Mouse (Mus musculus) stomach, embryonic 14.5 days (tissue): Measurements from ENCODE around the gene Tub. TPM values are rescaled to one million over a fixed set of nuclear protein-coding genes. Genes with fewer than 3 reads are reported as not detected.

Experiments
- ATAC-seq: fragments of 200-750 bp; cut with Nextera tagmentation; 2 replicates; pipeline ENCODE4 v1.8.0; 2017; ENCODE audit warnings: low read depth, moderate TSS enrichment; ENCODE audit not compliant: insufficient number of reproducible peaks, insufficient read depth, low FRiP score
- H3K27ac ChIP-seq: fragments of 300-500 bp; sonication (generic); 2 replicates; pipeline ENCODE4 v1.5.1; 2014; ENCODE audit warnings: mild to moderate bottlenecking, low read length, moderate library complexity, mixed read lengths
- H3K27me3 ChIP-seq: fragments of 300-500 bp; sonication (generic); 2 replicates; pipeline ENCODE4 v1.6.1; 2014; ENCODE audit warnings: low read length, control low read depth, mixed read lengths; ENCODE audit not compliant: control insufficient read depth, insufficient read depth
- H3K36me3 ChIP-seq: fragments of 300-500 bp; sonication (generic); 2 replicates; pipeline ENCODE4 v1.6.1; 2014; ENCODE audit warnings: mild to moderate bottlenecking, control low read depth, low read length, moderate library complexity, mixed read lengths; ENCODE audit not compliant: control insufficient read depth, insufficient read depth
- H3K4me1 ChIP-seq: fragments of 300-500 bp; sonication (generic); 2 replicates; pipeline ENCODE4 v1.6.1; 2014; ENCODE audit warnings: low read length, control low read depth, mixed read lengths; ENCODE audit not compliant: control insufficient read depth, insufficient read depth
- H3K4me2 ChIP-seq: fragments of 300-500 bp; sonication (generic); replicated peaks from 2 replicates; pipeline ENCODE4 v1.6.1; 2014; ENCODE audit warnings: low read depth, low read length, control low read depth
- H3K4me3 ChIP-seq: fragments of 300-500 bp; sonication (generic); 2 replicates; pipeline ENCODE4 v1.5.1; 2014; ENCODE audit warnings: low read depth, low read length, control low read depth
- H3K9ac ChIP-seq: fragments of 300-500 bp; sonication (generic); replicated peaks from 2 replicates; pipeline ENCODE4 v1.6.1; 2014; ENCODE audit warnings: low read depth, mild to moderate bottlenecking, control low read depth, low read length, moderate library complexity, mixed read lengths
- H3K9me3 ChIP-seq: fragments of 300-500 bp; sonication (generic); 2 replicates; pipeline ENCODE4 v1.6.1; 2016; ENCODE audit warnings: low read depth, low read length, control low read depth; ENCODE audit not compliant: control insufficient read depth
- WGBS: fragments of 180-500 bp; shearing (Covaris S2); extraction: QIAGEN DNeasy Blood & Tissue Kit; methylation state at CpG from one replicate; pipeline ENCODE4 v1.1.7; 2014; 5-methylcytosine and 5-hydroxymethylcytosine counted together
- polyA plus RNA-seq: library from polyadenylated mRNA; unstranded; fragments of >200 nt; fragmentation: Nextera tagmentation; extraction: Ambion mirVana; gene quantifications from 2 replicates; pipeline ENCODE4 v1.2.1, GENCODE M21; 2014

Gene Tub
- polyA plus RNA-seq, 1 experiment from 2014 or later, result 4.9 TPM

GRCm38 (mm10) chr7:108935411-108935810, 14.7 kb upstream of the Tub start:
- ATAC-seq, result no peak
- Histone ChIP-seq H3K4me2 (peak overlapping the region; percentile 84), H3K4me3 (peak overlapping the region; percentile 98), H3K9ac (no peak overlapping the region), H3K36me3 (peaks cover 26% of the 10 kb centered on the region), H3K9me3 (no peaks in the 10 kb centered on the region), H3K27me3 (no peaks in the 10 kb centered on the region), H3K27ac (no peak overlapping the region), H3K4me1 (peaks cover 9% of the 10 kb centered on the region)
- WGBS, result 89% methylated on average over 7 of the region's 7 CpGs

DNA sequence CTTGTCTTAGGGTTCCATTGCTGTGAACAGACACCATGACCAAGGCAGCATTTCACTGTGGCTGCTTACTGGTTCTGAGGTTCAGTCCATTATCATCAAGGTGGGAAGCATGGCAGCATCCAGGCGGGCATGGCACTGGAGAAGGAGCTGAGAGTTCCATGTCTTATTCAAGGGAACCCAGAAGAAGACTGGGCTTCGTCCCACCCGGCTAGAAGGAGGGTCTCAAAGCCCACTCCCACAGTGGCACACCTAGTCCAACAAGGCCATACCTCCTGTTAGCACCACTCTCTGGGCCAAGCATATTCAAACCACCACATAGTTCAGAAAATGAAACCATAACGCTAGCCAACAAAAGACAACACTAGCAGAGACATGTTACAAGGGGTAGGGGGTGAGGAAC, 13.5 kb upstream of the Tub start:
- peaks cover 36% of the 10 kb centered on the region for H3K36me3 ChIP-seq
- H3K27ac ChIP-seq, result no peak overlapping the region
- peaks cover 9% of the 10 kb centered on the region for H3K4me1 ChIP-seq
- ATAC-seq, result no peak
- no peak overlapping the region for H3K9ac ChIP-seq
- no peak overlapping the region for H3K4me2 ChIP-seq
- no peaks in the 10 kb centered on the region for H3K27me3 ChIP-seq
- WGBS, result 95% methylated on average over 4 of the region's 4 CpGs
- H3K9me3 ChIP-seq, result no peaks in the 10 kb centered on the region
- no peak overlapping the region for H3K4me3 ChIP-seq

DNA sequence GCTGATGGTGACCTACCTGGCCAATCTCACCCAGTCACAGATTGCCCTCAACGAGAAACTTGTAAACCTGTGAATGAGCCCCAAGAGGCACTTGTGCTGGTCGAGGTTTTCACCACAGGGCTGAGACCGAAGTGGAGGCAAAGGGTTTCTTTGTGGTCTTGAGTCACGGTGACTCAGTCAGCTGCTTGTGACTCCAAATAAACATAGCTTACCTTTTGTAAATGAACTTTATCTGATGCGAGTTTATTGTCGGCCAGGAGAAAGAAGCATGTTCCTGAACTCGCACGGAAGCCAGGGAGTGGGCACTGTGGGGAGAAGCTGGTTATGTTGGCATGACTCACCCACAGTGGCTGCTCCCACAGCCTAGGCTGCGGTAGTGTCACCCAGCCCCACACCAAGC, 8.7 kb upstream of the Tub start:
- Histone ChIP-seq H3K9me3 (no peaks in the 10 kb centered on the region), H3K9ac (no peak overlapping the region), H3K27ac (no peak overlapping the region), H3K4me3 (no peak overlapping the region), H3K36me3 (peaks cover 50% of the 10 kb centered on the region), H3K27me3 (no peaks in the 10 kb centered on the region), H3K4me2 (no peak overlapping the region), H3K4me1 (no peaks in the 10 kb centered on the region)
- 86% methylated on average over 9 of the region's 9 CpGs for WGBS
- ATAC-seq, result no peak

DNA sequence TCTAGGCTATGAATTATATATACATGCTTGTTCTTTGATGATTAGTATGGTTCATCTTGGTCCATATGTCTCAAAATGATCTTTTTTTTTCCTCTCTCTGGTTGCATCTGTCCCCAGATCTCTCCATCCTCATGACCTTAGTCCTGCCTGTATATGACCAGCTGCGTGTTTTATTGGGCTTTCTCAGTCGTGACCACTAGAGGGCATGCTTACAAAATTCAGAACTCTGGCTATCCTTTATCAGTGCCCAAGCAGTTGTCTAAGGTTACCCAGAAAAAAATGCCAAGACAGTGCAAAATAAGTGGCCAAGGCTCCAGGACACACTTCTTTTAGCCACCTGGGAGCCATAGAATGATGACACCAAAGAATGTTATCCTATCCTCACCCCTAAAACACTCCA, 6.1 kb upstream of the Tub start:
- no peak overlapping the region for H3K27ac ChIP-seq
- no peaks in the 10 kb centered on the region for H3K4me1 ChIP-seq
- ATAC-seq, result no peak
- no peaks in the 10 kb centered on the region for H3K27me3 ChIP-seq
- H3K9ac ChIP-seq, result no peak overlapping the region
- H3K36me3 ChIP-seq, result peaks cover 38% of the 10 kb centered on the region
- H3K4me3 ChIP-seq, result no peak overlapping the region
- no peaks in the 10 kb centered on the region for H3K9me3 ChIP-seq
- 5% methylated on average over 2 of the region's 2 CpGs for WGBS
- H3K4me2 ChIP-seq, result no peak overlapping the region

- Histone ChIP-seq H3K4me1 (0 out of 2 replicates have a peak, but pooled peaks cover 4% of the 10 kb centered on the region), H3K36me3 (peaks cover 5% of the 10 kb centered on the region; the same call in 1 of the 2 replicates), H3K27me3 (peaks cover 26% of the 10 kb centered on the region), H3K9ac (no peak overlapping the region), H3K27ac (no peak overlapping the region), H3K4me3 (no peak overlapping the region), H3K4me2 (no peak overlapping the region), H3K9me3 (no peaks in the 10 kb centered on the region)
- ATAC-seq, result no peak
Measured at GRCm38 (mm10) chr7:108948611-108949010, 1.5 kb upstream of the Tub start.

- Histone ChIP-seq H3K9ac (no peak overlapping the region), H3K4me1 (0 out of 2 replicates have a peak, but pooled peaks cover 4% of the 10 kb centered on the region), H3K9me3 (no peaks in the 10 kb centered on the region), H3K4me2 (no peak overlapping the region), H3K27me3 (peaks cover 26% of the 10 kb centered on the region), H3K27ac (no peak overlapping the region), H3K4me3 (no peak overlapping the region), H3K36me3 (peaks cover 2% of the 10 kb centered on the region; the same call in 1 of the 2 replicates)
- 39% methylated on average over 2 of the region's 2 CpGs for WGBS
- ATAC-seq, result no peak
Measured at GRCm38 (mm10) chr7:108949301-108949700, 837 bp upstream of the Tub start.

- ATAC-seq, result 0 out of 2 replicates have a peak, but pooled peaks have one; percentile 20
- 1% methylated on average over 52 of the region's 52 CpGs for WGBS
- Histone ChIP-seq H3K36me3 (no peaks in the 10 kb centered on the region), H3K9me3 (no peaks in the 10 kb centered on the region), H3K4me1 (0 out of 2 replicates have a peak, but pooled peaks cover 4% of the 10 kb centered on the region), H3K4me3 (peak overlapping the region; percentile 41), H3K27ac (no peak overlapping the region), H3K4me2 (peak overlapping the region; percentile 85), H3K27me3 (peaks cover 26% of the 10 kb centered on the region), H3K9ac (no peak overlapping the region)
Measured at GRCm38 (mm10) chr7:108950762-108951331, 709 bp downstream of the Tub start.

GRCm38 (mm10) chr7:108952801-108953200, 2.7 kb downstream of the Tub start:
- Histone ChIP-seq H3K4me2 (no peak overlapping the region), H3K9ac (no peak overlapping the region), H3K27me3 (peaks cover 26% of the 10 kb centered on the region), H3K36me3 (no peaks in the 10 kb centered on the region), H3K4me1 (0 out of 2 replicates have a peak, but pooled peaks cover 4% of the 10 kb centered on the region), H3K27ac (no peak overlapping the region), H3K4me3 (no peak overlapping the region), H3K9me3 (no peaks in the 10 kb centered on the region)
- no peak for ATAC-seq
- WGBS, result 81% methylated on average over 6 of the region's 6 CpGs

DNA sequence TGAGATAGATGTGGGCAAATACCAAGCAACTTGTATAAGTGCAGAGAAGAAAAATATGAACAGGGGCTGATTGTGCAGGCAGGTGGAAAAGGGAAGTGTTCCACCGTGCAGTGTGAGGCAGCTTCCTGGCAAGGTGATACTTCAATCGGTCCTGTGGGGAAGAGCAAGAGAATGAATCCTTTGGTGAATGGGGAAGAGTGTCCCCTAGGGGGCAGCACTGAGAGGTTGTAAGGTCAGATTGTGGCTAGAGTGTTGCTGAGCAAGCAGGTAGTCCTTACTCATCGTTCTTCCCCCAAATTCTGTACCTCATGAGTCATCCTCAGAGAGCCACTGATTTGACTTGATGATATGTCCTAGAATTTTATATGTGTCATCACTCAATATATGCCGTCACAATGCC, 4.0 kb downstream of the Tub start:
- Histone ChIP-seq H3K9ac (no peak overlapping the region), H3K27ac (no peak overlapping the region), H3K4me3 (no peak overlapping the region), H3K4me2 (no peak overlapping the region), H3K4me1 (0 out of 2 replicates have a peak, but pooled peaks cover 4% of the 10 kb centered on the region), H3K27me3 (peaks cover 26% of the 10 kb centered on the region), H3K36me3 (no peaks in the 10 kb centered on the region), H3K9me3 (no peaks in the 10 kb centered on the region)
- ATAC-seq, result no peak
- 54% methylated on average over 4 of the region's 4 CpGs for WGBS
